Mouse (Mus musculus): Measurements from ENCODE around the gene Ost4.

DNA sequence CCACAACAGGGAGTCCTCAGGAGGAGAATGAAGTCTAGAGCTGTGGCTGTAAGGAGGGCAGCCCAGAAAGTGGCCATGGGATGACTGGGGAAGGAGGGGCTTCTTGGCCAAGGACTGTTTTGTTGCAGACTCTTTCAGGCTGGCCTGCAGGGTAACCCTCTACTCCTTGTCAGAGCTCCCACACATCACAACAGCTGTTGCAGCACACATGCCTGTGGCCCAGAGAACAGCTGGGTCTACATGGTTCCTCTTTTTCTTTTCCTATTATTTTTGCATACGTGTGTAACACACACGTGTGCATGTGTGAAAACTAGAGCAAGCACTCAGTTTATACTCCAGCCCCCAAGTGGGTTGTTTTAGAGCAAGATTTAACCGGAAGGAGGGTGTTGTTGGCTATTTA is 40.7 kb downstream of the Ost4 start:
- TF ChIP-seq GATA1 (IDR thresholded peaks at IDR 0.05; ENCODE audit: borderline replicate concordance, low read length) = no peak
- TF ChIP-seq FLI1 (IDR thresholded peaks at IDR 0.05; ENCODE audit: low read length) = no peak

Measured in megakaryocyte, embryonic 14.5 days (primary cell).